Mouse (Mus musculus): ENCODE measurements around the gene Ergic1. TPM values are rescaled to one million over a fixed set of nuclear protein-coding genes. Genes with fewer than 3 reads are reported as not detected.

The Ergic1 gene
- polyA plus RNA-seq, 1 experiment: 37.2 TPM

GRCm38 (mm10) chr17:26618498-26618897, 57.2 kb downstream of the Ergic1 start:
- peaks cover 6% of the 10 kb centered on the region for H3K4me1 ChIP-seq (ENCODE audit: control insufficient read depth, insufficient read depth, low read length)
- no peak overlapping the region for H3K4me3 ChIP-seq (ENCODE audit: insufficient read depth, low read length)
- no peak for TF ChIP-seq CTCF (IDR thresholded peaks at IDR 0.05; ENCODE audit: low read depth, low read length)
- no peak for TF ChIP-seq POLR2A (IDR thresholded peaks at IDR 0.05; ENCODE audit: borderline replicate concordance, low read depth, low read length)
- no peak overlapping the region for H3K27ac ChIP-seq (ENCODE audit: insufficient read depth, low read depth, low read length)

- H3K4me1 ChIP-seq (ENCODE audit: control insufficient read depth, insufficient read depth, low read length): peaks cover 6% of the 10 kb centered on the region
Observed at GRCm38 (mm10) chr17:26619577-26619976, 58.3 kb downstream of the Ergic1 start.

DNA sequence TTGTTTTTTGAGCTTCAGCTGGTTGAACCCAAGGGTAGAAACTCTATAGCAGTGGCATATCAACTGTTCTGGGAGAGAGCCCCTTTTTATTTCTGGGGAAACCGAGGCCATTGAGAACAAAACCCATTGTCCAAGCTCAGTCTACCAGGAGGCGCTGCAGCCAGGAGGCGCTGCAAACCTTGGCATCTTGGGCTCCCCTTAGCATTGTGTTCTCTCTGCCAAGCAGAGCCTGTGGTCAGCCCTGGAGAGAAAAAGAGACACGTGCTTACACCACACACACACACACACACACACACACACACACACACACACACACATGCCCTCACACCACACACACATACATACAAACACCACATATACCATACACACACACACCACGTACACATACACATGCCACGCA, 59.0 kb downstream of the Ergic1 start:
- Histone ChIP-seq H3K4me1 (ENCODE audit: control insufficient read depth, insufficient read depth, low read length) (peaks cover 6% of the 10 kb centered on the region), H3K27ac (ENCODE audit: insufficient read depth, low read depth, low read length) (no peak overlapping the region), H3K4me3 (ENCODE audit: insufficient read depth, low read length) (no peak overlapping the region)
- no peak for TF ChIP-seq CTCF (IDR thresholded peaks at IDR 0.05; ENCODE audit: low read depth, low read length)
- no peak for TF ChIP-seq POLR2A (IDR thresholded peaks at IDR 0.05; ENCODE audit: borderline replicate concordance, low read depth, low read length)

More at GRCm38 (mm10) chr17:26619577-26619976, 58.3 kb downstream of the Ergic1 start:
- TF ChIP-seq CTCF (IDR thresholded peaks at IDR 0.05; ENCODE audit: low read depth, low read length) (no peak), POLR2A (IDR thresholded peaks at IDR 0.05; ENCODE audit: borderline replicate concordance, low read depth, low read length) (no peak)
- Histone ChIP-seq H3K27ac (ENCODE audit: insufficient read depth, low read depth, low read length) (no peak overlapping the region), H3K4me3 (ENCODE audit: insufficient read depth, low read length) (no peak overlapping the region)

- Histone ChIP-seq H3K27ac (ENCODE audit: insufficient read depth, low read depth, low read length) (no peak overlapping the region), H3K4me1 (ENCODE audit: control insufficient read depth, insufficient read depth, low read length) (peaks cover 6% of the 10 kb centered on the region), H3K4me3 (ENCODE audit: insufficient read depth, low read length) (no peak overlapping the region)
- TF ChIP-seq CTCF (IDR thresholded peaks at IDR 0.05; ENCODE audit: low read depth, low read length): no peak
- no peak for TF ChIP-seq POLR2A (IDR thresholded peaks at IDR 0.05; ENCODE audit: borderline replicate concordance, low read depth, low read length)
Observed at GRCm38 (mm10) chr17:26620786-26621766, 59.8 kb downstream of the Ergic1 start.

GRCm38 (mm10) chr17:26621912-26622311, 60.6 kb downstream of the Ergic1 start:
- no peak for TF ChIP-seq POLR2A (IDR thresholded peaks at IDR 0.05; ENCODE audit: borderline replicate concordance, low read depth, low read length)
- no peak for TF ChIP-seq CTCF (IDR thresholded peaks at IDR 0.05; ENCODE audit: low read depth, low read length)
- Histone ChIP-seq H3K4me3 (ENCODE audit: insufficient read depth, low read length) (no peak overlapping the region), H3K27ac (ENCODE audit: insufficient read depth, low read depth, low read length) (no peak overlapping the region), H3K4me1 (ENCODE audit: control insufficient read depth, insufficient read depth, low read length) (peaks cover 8% of the 10 kb centered on the region)

DNA sequence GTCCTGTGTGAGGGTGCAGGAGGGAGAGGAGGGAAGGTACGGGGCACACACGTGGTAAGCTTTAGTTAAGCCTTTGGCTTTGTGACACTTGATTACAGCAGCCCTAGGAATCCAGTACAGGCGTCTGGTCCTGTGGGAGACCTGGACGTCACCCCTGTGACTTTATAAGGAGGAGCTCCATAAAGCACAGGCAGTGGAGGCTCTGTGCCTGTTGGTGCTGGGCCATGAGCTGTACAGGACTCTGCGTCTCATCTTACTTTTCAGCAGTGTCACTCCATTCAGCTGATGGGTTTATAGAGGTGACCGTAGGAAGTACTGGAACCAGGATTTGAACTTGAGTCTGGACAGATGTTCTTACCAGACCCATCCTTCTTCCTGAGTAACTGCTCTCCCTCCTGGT, 62.7 kb downstream of the Ergic1 start:
- H3K27ac ChIP-seq (ENCODE audit: insufficient read depth, low read depth, low read length): no peak overlapping the region
- H3K4me1 ChIP-seq (ENCODE audit: control insufficient read depth, insufficient read depth, low read length): peaks cover 16% of the 10 kb centered on the region

GRCm38 (mm10) chr17:26624999-26625398, 63.7 kb downstream of the Ergic1 start:
- Histone ChIP-seq H3K4me3 (ENCODE audit: insufficient read depth, low read length) (no peak overlapping the region), H3K27ac (ENCODE audit: insufficient read depth, low read depth, low read length) (no peak overlapping the region), H3K4me1 (ENCODE audit: control insufficient read depth, insufficient read depth, low read length) (peaks cover 16% of the 10 kb centered on the region)
- TF ChIP-seq POLR2A (IDR thresholded peaks at IDR 0.05; ENCODE audit: borderline replicate concordance, low read depth, low read length) (no peak), CTCF (IDR thresholded peaks at IDR 0.05; ENCODE audit: low read depth, low read length) (no peak)

More for the DNA sequence above, 62.7 kb downstream of the Ergic1 start:
- no peak for TF ChIP-seq POLR2A (IDR thresholded peaks at IDR 0.05; ENCODE audit: borderline replicate concordance, low read depth, low read length)
- no peak for TF ChIP-seq CTCF (IDR thresholded peaks at IDR 0.05; ENCODE audit: low read depth, low read length)
- no peak overlapping the region for H3K4me3 ChIP-seq (ENCODE audit: insufficient read depth, low read length)

DNA sequence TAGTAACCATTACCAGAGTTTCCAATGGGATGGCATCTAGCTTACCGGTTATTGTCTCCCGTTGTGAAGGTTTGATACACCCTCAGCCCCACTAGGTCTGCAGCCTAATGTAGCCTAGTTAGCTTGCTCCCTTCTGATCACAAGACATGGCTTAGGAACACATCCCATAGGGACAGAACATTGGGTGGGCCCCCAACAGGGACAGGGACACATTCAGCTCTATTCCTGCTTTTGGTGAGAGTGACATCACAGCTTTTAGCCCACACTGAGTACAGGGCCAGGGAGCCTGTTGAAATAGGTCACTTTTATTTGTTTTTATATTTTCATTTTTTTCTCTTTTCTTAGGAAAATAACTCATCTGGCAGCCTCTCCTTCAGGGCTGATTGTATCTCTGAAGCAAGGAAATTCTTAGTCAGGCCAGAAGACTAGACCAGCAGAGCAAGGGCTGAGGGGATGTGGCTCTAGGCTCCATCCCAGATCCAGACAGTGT, 64.3 kb downstream of the Ergic1 start:
- peaks cover 16% of the 10 kb centered on the region for H3K4me1 ChIP-seq (ENCODE audit: control insufficient read depth, insufficient read depth, low read length)
- no peak overlapping the region for H3K27ac ChIP-seq (ENCODE audit: insufficient read depth, low read depth, low read length)
- TF ChIP-seq CTCF (IDR thresholded peaks at IDR 0.05; ENCODE audit: low read depth, low read length) (no peak), POLR2A (IDR thresholded peaks at IDR 0.05; ENCODE audit: borderline replicate concordance, low read depth, low read length) (no peak)
- no peak overlapping the region for H3K4me3 ChIP-seq (ENCODE audit: insufficient read depth, low read length)

DNA sequence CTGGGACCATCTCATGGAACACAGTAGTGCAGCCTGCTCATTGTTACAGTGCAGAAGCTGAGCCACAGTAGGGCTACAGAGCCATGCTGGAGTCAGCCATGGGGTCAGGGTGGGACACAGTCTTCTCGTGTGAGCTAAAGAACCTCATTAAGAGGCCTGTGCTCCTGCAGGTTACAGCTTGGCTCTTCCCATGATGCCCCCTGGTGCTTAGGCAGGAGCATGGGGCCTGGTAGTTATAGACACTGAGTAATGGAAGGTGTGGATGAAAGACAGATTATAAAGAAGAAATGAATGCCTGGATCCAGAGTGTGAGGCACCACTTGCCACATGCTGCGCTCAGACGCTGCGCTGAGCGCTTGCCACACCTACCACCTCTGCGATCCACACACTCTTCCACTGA, 67.2 kb downstream of the Ergic1 start:
- H3K27ac ChIP-seq (ENCODE audit: insufficient read depth, low read depth, low read length): no peak overlapping the region
- TF ChIP-seq CTCF (IDR thresholded peaks at IDR 0.05; ENCODE audit: low read depth, low read length) (no peak), POLR2A (IDR thresholded peaks at IDR 0.05; ENCODE audit: borderline replicate concordance, low read depth, low read length) (no peak)

DNA sequence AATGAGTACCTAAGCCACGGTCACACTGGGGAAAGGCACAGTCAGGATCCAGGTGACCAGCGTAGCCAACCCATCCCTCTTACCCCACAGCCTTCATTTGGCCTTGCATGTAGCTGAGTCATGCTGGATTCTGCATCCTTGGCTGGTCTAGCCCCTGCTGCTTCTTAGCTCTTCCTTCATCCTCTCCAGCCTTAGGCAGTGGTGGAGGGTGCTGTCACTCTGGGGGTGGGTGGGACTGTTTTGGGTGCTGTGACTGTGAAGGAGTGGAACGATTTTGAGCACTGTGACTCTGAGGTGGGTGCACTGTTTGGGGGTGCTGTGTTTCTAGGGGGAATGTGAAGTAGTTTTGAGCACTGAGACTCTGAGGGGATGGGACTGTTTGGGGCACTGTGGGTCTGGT, 67.6 kb downstream of the Ergic1 start:
- no peak for TF ChIP-seq POLR2A (IDR thresholded peaks at IDR 0.05; ENCODE audit: borderline replicate concordance, low read depth, low read length)
- no peak for TF ChIP-seq CTCF (IDR thresholded peaks at IDR 0.05; ENCODE audit: low read depth, low read length)
- Histone ChIP-seq H3K4me1 (ENCODE audit: control insufficient read depth, insufficient read depth, low read length) (peaks cover 16% of the 10 kb centered on the region), H3K27ac (ENCODE audit: insufficient read depth, low read depth, low read length) (no peak overlapping the region)

More for the DNA sequence above, 67.2 kb downstream of the Ergic1 start:
- H3K4me1 ChIP-seq (ENCODE audit: control insufficient read depth, insufficient read depth, low read length): peaks cover 16% of the 10 kb centered on the region
- H3K4me3 ChIP-seq (ENCODE audit: insufficient read depth, low read length): no peak overlapping the region

More for the DNA sequence above, 67.6 kb downstream of the Ergic1 start:
- H3K4me3 ChIP-seq (ENCODE audit: insufficient read depth, low read length): no peak overlapping the region
